9 mouse cellular contexts compared by ENCODE assay signal in genomic region chr13:75523293-75524278, GRCm38 (mm10).
DNase-seq lines count a peak whose midpoint lies in the region; ATAC-seq and TF ChIP-seq lines count a peak whose summit lies in the region.
"Had no signal": no experiment of that assay in that cellular context is flagged by ENCODE, and none has a peak within 500 bp of the region (broad histone marks: within the 10 kb centered on the region; RNA-seq: fewer than 3 reads in every experiment).

No protein-coding gene starts in this region.

- H3K27me3 ChIP-seq in kidney, embryonic 14.5 days (ENCODE audit: control insufficient read depth, insufficient read depth, low read length) = no peaks in the 10 kb centered on the region
- H3K27me3 ChIP-seq in midbrain, embryonic 14.5 days (ENCODE audit: control insufficient read depth, insufficient read depth, low read length) = no peaks in the 10 kb centered on the region
- H3K27me3 ChIP-seq in midbrain, postnatal 0 days (ENCODE audit: insufficient read depth, low read length) = no peaks in the 10 kb centered on the region
- no peaks in the 10 kb centered on the region for H3K27me3 ChIP-seq in hindbrain, postnatal 0 days (ENCODE audit: insufficient read depth, low read length)
- no peaks in the 10 kb centered on the region for H3K27me3 ChIP-seq in stomach, embryonic 16.5 days (ENCODE audit: control insufficient read depth, insufficient read depth, low read length)

- no peak overlapping the region for H3K4me2 ChIP-seq in kidney, embryonic 14.5 days (replicated peaks; ENCODE audit: low read depth, low read length)
- H3K4me2 ChIP-seq in midbrain, embryonic 14.5 days (ENCODE audit: low read length) = no peak overlapping the region
- no peak overlapping the region for H3K4me2 ChIP-seq in midbrain, postnatal 0 days (ENCODE audit: low read depth, low read length, poor library complexity, severe bottlenecking)
- H3K4me2 ChIP-seq in hindbrain, postnatal 0 days (ENCODE audit: low read depth, low read length) = no peak overlapping the region
- H3K4me2 ChIP-seq in stomach, embryonic 16.5 days (ENCODE audit: low read depth, low read length) = no peak overlapping the region

- no peaks in the 10 kb centered on the region for H3K9me3 ChIP-seq in kidney, embryonic 14.5 days (ENCODE audit: control insufficient read depth, low read length)
- H3K9me3 ChIP-seq in midbrain, embryonic 14.5 days (ENCODE audit: control insufficient read depth, low read length) = no peaks in the 10 kb centered on the region
- no peaks in the 10 kb centered on the region for H3K9me3 ChIP-seq in midbrain, postnatal 0 days (ENCODE audit: low read length)
- H3K9me3 ChIP-seq in hindbrain, postnatal 0 days (ENCODE audit: low read length) = no peaks in the 10 kb centered on the region
- no peaks in the 10 kb centered on the region for H3K9me3 ChIP-seq in stomach, embryonic 16.5 days (replicated peaks; ENCODE audit: control insufficient read depth, low read length)

- DNase-seq in kidney, adult 18-20 months = no peak
- DNase-seq in midbrain, embryonic 14.5 days = peak; percentile 3
- no peak for DNase-seq in midbrain, postnatal 0 days (ENCODE audit: low spot score)
- DNase-seq in hindbrain, postnatal 0 days (ENCODE audit: low spot score) = no peak
- no peak for DNase-seq in layer of hippocampus, postnatal 25 days (ENCODE audit: extremely low spot score in 1 of 2, low spot score in 1 of 2)
- DNase-seq in cerebellum, adult 9-11 months = no peak
- DNase-seq: thymus, adult 2 months had no signal

- H3K27ac ChIP-seq in kidney, embryonic 14.5 days (ENCODE audit: low read depth, low read length) = no peak overlapping the region
- no peak overlapping the region for H3K27ac ChIP-seq in midbrain, embryonic 14.5 days (replicated peaks; ENCODE audit: low read depth, low read length)
- H3K27ac ChIP-seq in midbrain, postnatal 0 days (ENCODE audit: low read depth, low read length) = no peak overlapping the region
- no peak overlapping the region for H3K27ac ChIP-seq in hindbrain, postnatal 0 days
- no peak overlapping the region for H3K27ac ChIP-seq in stomach, embryonic 16.5 days (ENCODE audit: low read length)

- H3K9ac ChIP-seq in kidney, embryonic 14.5 days (ENCODE audit: low read depth, low read length) = no peak overlapping the region
- no peak overlapping the region for H3K9ac ChIP-seq in midbrain, embryonic 14.5 days (replicated peaks; ENCODE audit: low read length)
- H3K9ac ChIP-seq in midbrain, postnatal 0 days (replicated peaks; ENCODE audit: low read length, poor library complexity, severe bottlenecking) = no peak overlapping the region
- H3K9ac ChIP-seq in hindbrain, postnatal 0 days (replicated peaks; ENCODE audit: low read length) = no peak overlapping the region
- no peak overlapping the region for H3K9ac ChIP-seq in stomach, embryonic 16.5 days (ENCODE audit: low read length)

- H3K4me3 ChIP-seq in kidney, embryonic 14.5 days (ENCODE audit: low read length) = no peak overlapping the region
- no peak overlapping the region for H3K4me3 ChIP-seq in midbrain, embryonic 14.5 days (replicated peaks; ENCODE audit: low read depth, low read length)
- H3K4me3 ChIP-seq in midbrain, postnatal 0 days (ENCODE audit: low read depth, low read length) = no peak overlapping the region
- H3K4me3 ChIP-seq in hindbrain, postnatal 0 days (ENCODE audit: low read length) = no peak overlapping the region
- H3K4me3 ChIP-seq in stomach, embryonic 16.5 days (replicated peaks; ENCODE audit: low read length) = no peak overlapping the region

- no peaks in the 10 kb centered on the region for H3K4me1 ChIP-seq in kidney, embryonic 14.5 days (ENCODE audit: control insufficient read depth, insufficient read depth, low read length)
- no peaks in the 10 kb centered on the region for H3K4me1 ChIP-seq in midbrain, embryonic 14.5 days (ENCODE audit: control insufficient read depth, insufficient read depth, low read length)
- H3K4me1 ChIP-seq in midbrain, postnatal 0 days (ENCODE audit: insufficient read depth, low read length) = no peaks in the 10 kb centered on the region
- H3K4me1 ChIP-seq in hindbrain, postnatal 0 days (ENCODE audit: insufficient read depth, low read length) = no peaks in the 10 kb centered on the region
- H3K4me1 ChIP-seq in stomach, embryonic 16.5 days (ENCODE audit: control insufficient read depth, insufficient read depth, low read length) = no peaks in the 10 kb centered on the region

- 66% methylated on average over 4 of the region's 4 CpGs for WGBS in kidney, embryonic 14.5 days
- WGBS in midbrain, embryonic 14.5 days = 89% methylated on average over 4 of the region's 4 CpGs
- 85% methylated on average over 4 of the region's 4 CpGs for WGBS in midbrain, postnatal 0 days
- WGBS in hindbrain, postnatal 0 days = 72% methylated on average over 4 of the region's 4 CpGs
- WGBS in stomach, embryonic 16.5 days = 67% methylated on average over 4 of the region's 4 CpGs

- no peaks in the 10 kb centered on the region for H3K36me3 ChIP-seq in kidney, embryonic 14.5 days (ENCODE audit: control insufficient read depth, insufficient read depth, low read length)
- no peaks in the 10 kb centered on the region for H3K36me3 ChIP-seq in midbrain, embryonic 14.5 days (ENCODE audit: control insufficient read depth, insufficient read depth, low read length)
- H3K36me3 ChIP-seq in midbrain, postnatal 0 days (ENCODE audit: insufficient read depth, low read length) = no peaks in the 10 kb centered on the region
- H3K36me3 ChIP-seq in hindbrain, postnatal 0 days (ENCODE audit: insufficient read depth, low read length) = no peaks in the 10 kb centered on the region
- no peaks in the 10 kb centered on the region for H3K36me3 ChIP-seq in stomach, embryonic 16.5 days (ENCODE audit: control insufficient read depth, insufficient read depth, low read length)

- peak; percentile 46; the same call in 1 of the 2 replicates for ATAC-seq in kidney, embryonic 14.5 days (ENCODE audit: low FRiP score, low TSS enrichment)
- peak; percentile 34; the same call in 1 of the 2 replicates for ATAC-seq in midbrain, embryonic 14.5 days (ENCODE audit: low FRiP score, low TSS enrichment)
- no peak for ATAC-seq in midbrain, postnatal 0 days (ENCODE audit: low FRiP score)
- peak; percentile 40; the same call in 1 of the 2 replicates for ATAC-seq in hindbrain, postnatal 0 days
- peak; percentile 13; the same call in 1 of the 2 replicates for ATAC-seq in stomach, embryonic 16.5 days (ENCODE audit: insufficient read depth, low FRiP score)

- no peak for TF ChIP-seq CTCF in midbrain, postnatal 0 days (IDR thresholded peaks at IDR 0.05)
- no peak for TF ChIP-seq CTCF in hindbrain, postnatal 0 days (IDR thresholded peaks at IDR 0.05; ENCODE audit: low read depth)
